Mouse (Mus musculus) lung, adult 2 months (tissue): ENCODE measurements at regions not wholly inside any gene's neighbourhood (a gene's known extent, or its start where the extent isn't known, plus 50 kb on each side); places are given as distances from the start of the nearest gene placed in this dataset.

Source experiments
- DNase-seq: peaks from one replicate; pipeline ENCODE4 v3.0.0; 2022
- H3K4me1 ChIP-seq: fragments of 200-500 bp; 2 replicates; pipeline ENCODE4 v1.6.1; 2011; ENCODE audit warnings: low read length; ENCODE audit not compliant: control insufficient read depth, insufficient read depth
- H3K4me3 ChIP-seq: fragments of 200-500 bp; replicated peaks from 2 replicates; pipeline ENCODE3; 2011; ENCODE audit warnings: low read depth, mild to moderate bottlenecking, control low read depth, low read length; ENCODE audit errors: extremely low read depth
- CTCF ChIP-seq: fragments of 200-500 bp; IDR thresholded peaks from 2 replicates; pipeline ENCODE4 v1.5.1; 2011; ENCODE audit warnings: mild to moderate bottlenecking, low read length, control low read depth; ENCODE audit not compliant: insufficient read depth
- POLR2A ChIP-seq: fragments of 200-500 bp; IDR thresholded peaks from 2 replicates; pipeline ENCODE4 v1.6.1; 2011; ENCODE audit warnings: low read depth, mild to moderate bottlenecking, control low read depth, low read length, borderline replicate concordance; ENCODE audit errors: extremely low read depth
- WGBS: fragments of 180-500 bp; shearing (Covaris S2); methylation state at CpG from one replicate; pipeline ENCODE4 v1.1.7; 2018; 5-methylcytosine and 5-hydroxymethylcytosine counted together

DNA sequence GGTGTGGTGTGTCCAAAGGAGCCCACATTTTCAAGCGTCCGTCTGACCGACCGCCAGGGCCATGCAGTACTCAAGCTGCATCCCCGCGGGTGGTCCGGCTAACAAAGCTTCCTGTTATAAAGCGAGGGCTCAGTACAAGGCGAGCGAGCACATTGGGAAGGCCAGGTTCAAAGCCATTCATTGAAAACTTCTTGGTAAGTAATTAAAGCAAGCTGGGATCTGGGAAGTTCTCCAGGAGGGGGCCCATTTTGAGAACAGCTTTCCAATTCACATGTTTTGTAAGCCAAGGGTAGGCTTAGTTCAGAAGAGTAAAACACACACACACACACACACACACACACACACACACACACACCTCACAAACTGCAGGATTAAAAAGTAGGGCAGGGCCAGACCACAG lies 57.3 kb upstream of the Prep start:
- Histone ChIP-seq H3K4me1 (no peaks in the 10 kb centered on the region), H3K4me3 (no peak overlapping the region)
- 76% methylated on average over 10 of the region's 10 CpGs for WGBS
- no peak for DNase-seq
- TF ChIP-seq POLR2A (no peak), CTCF (no peak)

DNA sequence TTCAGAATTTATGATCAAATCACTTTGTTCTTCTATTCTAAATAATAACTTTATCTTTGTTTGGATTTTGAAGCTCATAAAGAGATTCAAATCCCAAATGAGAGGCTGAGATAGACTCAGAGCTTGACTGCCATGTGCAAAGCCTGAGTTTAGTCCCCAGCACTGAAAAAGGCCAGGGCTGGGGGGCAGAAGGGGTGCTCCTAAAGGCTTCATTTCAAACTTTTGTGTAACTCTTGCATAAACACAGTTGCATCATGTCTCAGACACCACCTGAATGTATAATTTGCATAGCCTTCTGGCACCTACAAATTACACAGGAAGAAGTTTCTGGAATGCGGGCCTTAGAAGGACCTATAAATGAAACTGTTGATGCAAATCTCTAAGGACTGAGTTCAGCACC lies 57.8 kb upstream of the Prep start:
- WGBS: 78% methylated on average over 1 of the region's 1 CpGs
- no peak for TF ChIP-seq POLR2A
- no peak for TF ChIP-seq CTCF

DNA sequence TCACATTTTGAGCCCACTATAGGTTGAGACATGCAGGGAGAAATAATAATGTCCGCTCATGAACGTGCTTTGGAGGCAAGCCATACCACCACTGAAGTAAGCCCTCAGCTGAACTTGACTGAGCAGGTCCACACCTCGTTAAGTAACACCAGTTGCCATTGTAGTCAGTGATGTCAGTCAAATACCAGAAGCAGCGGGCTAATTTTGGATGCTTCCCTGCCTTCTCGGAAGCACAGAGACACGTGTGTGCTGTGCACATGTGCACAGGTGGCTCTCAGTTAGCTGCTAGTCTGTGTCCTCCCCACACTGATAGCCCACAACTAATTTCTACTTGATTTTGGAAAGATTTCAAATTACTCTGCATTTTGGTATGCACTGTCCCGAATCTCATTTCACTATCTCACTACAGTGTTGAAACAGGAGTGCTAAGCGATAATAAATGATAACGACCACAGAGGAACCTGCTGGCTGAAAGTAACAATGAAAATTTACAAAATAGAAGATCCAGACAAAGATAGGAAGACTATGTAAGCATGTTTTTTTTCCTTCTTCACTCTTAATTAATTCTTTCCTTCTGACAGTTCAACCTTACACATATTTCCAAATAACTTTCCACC lies 62.9 kb upstream of the Prep start:
- no peak for DNase-seq
- WGBS: 40% methylated on average over 9 of the region's 9 CpGs
- TF ChIP-seq POLR2A (no peak), CTCF (no peak)
- H3K4me1 ChIP-seq: peaks cover 11% of the 10 kb centered on the region
- no peak overlapping the region for H3K4me3 ChIP-seq

More for the DNA sequence above, 57.8 kb upstream of the Prep start:
- DNase-seq: no peak
- Histone ChIP-seq H3K4me3 (no peak overlapping the region), H3K4me1 (no peaks in the 10 kb centered on the region)

DNA sequence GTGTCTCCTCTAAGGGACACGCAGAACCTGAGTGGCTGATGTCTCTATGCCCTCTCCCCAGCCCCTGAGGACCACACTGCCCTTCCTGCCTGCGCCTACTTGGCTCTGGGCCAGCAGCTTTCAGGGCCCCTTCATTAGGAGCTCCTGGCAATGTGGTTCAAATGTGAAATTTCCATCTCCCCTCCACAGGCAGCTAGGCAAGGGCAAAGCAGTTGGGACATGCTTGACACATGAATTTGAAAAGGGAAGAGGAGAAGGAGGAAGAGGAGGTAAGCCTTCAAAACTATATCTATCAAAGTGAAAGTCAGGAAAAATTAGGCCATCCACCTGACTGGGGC lies 63.7 kb upstream of the Prep start:
- 17% methylated on average over 2 of the region's 2 CpGs for WGBS
- Histone ChIP-seq H3K4me3 (peak overlapping the region; percentile 41), H3K4me1 (peaks cover 11% of the 10 kb centered on the region)
- TF ChIP-seq POLR2A (no peak), CTCF (no peak)
- peak; percentile 17 for DNase-seq

DNA sequence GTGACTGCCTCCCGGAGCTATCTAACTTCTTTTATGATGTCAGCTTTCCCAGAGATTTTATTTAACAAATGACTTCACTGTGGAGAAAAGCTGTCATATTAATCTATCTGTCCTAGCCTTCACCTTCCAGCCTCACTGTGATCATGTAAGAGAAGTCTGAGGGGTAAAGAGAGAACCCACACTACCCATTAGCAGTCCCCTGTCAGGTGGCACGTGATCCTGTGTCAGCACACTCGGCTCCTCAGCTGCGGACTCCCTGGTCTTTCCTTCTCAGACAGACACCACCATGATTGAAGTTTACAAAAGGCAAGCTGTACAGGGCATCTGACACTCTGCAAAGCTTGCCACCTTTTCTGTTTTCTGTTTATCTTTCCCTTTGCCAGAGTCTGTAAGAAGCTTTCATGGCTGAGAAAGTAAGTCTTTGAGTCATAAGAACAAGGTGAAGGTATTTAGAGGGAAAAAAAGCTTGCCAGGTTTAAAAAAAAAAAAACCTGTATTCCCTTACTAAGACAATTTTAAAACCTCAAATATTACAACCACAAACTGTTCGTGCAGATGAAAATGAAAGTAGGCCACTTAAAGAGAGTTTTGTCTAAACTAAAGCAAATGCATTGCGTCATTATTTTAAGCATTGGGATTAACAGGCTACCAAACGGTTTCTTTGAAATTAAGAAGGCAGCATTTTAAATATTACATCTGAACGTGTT lies 64.2 kb upstream of the Prep start:
- Histone ChIP-seq H3K4me1 (peaks cover 11% of the 10 kb centered on the region), H3K4me3 (peak overlapping the region; percentile 41)
- TF ChIP-seq CTCF (no peak), POLR2A (no peak)
- DNase-seq: peak; percentile 19
- 35% methylated on average over 8 of the region's 8 CpGs for WGBS

DNA sequence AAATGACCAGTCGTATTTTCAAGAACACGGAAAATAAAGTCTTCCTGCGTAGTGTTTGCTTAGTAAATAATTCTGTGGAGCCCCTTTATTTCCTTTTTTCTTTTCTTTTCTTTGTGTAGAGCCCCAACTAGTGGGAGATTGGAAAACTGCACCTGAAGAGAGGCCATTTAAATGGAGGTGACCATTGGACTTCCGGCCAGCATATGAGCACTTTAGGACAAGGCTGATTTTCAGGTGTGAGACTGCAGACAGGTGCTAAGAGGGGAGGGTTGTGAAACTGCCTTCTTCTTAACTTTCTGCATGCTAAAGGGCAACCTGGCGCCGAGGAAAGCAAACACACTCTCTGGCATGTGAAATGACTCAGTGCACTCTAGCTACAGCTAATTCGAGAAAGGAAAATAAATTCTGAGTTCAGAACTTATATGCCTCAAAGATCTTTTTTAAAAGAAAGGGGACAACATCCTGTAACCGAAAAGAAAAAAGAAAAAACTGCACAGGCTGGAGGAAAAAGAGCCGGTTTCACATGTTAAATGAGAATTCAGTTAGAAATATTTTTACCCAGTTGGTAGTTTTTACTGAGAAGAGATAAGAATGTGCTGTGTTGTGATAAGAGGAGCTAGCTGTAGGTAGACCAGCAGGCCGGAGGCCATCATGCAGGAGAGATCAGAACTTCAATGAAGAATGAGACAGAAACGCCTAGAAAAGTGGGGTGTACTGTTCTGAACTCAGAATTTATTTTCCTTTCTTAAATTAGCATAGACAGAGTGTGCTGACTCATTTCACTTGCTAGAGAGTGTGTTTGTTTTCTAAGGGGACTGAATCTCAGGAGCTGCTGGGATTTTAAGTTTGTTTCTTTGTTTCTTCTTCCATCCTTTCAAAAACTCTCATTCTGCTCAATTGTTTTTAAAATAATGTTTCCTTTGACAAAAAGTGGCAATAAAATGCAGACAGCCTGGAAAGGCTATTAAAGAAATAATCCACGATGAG lies 65.8 kb upstream of the Prep start:
- Histone ChIP-seq H3K4me1 (peaks cover 15% of the 10 kb centered on the region), H3K4me3 (peak overlapping the region; percentile 31)
- no peak for TF ChIP-seq POLR2A
- 0 out of 2 replicates have a peak, but pooled peaks have one; percentile 1 for TF ChIP-seq CTCF
- WGBS: 36% methylated on average over 12 of the region's 12 CpGs
- DNase-seq: peak; percentile 45

DNA sequence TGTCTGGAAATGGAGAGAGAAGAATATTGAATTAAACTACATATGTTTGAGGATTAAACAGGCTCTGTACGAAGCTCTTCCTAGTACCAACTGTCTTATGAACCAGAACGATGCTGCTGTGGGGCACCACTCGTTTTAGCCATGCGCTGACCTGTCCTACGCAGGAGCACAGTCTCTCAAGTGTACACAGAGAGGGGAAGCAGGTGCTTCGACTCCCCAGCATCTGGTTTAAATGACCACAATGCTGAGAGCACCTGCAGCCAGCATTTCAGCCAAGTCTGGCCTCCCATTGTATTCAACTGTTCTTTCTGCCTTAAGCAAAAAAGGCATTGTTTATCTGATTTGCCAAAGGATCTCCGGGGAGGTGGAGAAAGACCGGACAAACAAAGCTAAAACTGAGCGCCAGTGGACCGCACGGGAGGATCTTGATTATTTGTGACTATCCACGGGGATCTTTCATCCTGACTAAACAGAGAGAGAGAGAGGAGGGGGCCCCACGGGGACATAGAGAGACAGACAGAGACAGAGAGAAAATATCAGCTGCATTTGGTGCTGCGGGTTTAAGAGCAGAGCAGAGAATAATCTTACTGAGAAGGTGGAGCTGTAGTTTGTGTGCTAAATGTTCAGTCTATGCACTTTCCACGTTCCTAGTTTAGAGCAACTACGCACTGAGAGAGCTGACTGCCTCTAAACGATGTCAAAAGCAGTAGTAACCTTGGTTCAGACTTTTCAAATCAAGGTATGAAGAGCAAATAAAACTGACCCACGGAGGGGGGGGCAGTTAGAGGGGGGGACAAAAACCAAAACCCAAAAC lies 66.8 kb upstream of the Prep start:
- TF ChIP-seq CTCF (no peak), POLR2A (no peak)
- peaks cover 17% of the 10 kb centered on the region for H3K4me1 ChIP-seq
- peak; percentile 28 for DNase-seq
- 14% methylated on average over 18 of the region's 18 CpGs for WGBS
- peak overlapping the region; percentile 31 for H3K4me3 ChIP-seq

DNA sequence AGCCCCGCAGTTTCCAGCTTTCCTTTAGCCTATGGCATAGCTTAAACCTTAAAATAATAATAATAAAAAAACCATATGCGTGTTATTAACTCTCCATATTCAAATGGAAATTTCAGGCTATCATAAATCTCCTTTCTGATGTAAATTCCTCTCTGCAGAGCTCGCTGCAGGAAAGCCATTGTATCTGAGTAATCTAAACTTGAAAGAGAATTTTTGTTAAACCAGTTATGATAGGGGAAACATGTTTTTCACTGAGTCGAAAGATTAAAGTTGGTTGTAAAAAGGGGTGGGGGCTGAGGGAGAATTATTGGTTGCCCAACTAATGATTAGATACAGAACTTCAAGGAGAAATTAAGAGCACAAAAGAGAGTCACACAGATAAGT lies 69.1 kb upstream of the Prep start:
- H3K4me1 ChIP-seq: peaks cover 11% of the 10 kb centered on the region
- no peak for DNase-seq
- no peak for TF ChIP-seq CTCF
- WGBS: 8% methylated on average over 4 of the region's 4 CpGs
- no peak overlapping the region for H3K4me3 ChIP-seq

DNA sequence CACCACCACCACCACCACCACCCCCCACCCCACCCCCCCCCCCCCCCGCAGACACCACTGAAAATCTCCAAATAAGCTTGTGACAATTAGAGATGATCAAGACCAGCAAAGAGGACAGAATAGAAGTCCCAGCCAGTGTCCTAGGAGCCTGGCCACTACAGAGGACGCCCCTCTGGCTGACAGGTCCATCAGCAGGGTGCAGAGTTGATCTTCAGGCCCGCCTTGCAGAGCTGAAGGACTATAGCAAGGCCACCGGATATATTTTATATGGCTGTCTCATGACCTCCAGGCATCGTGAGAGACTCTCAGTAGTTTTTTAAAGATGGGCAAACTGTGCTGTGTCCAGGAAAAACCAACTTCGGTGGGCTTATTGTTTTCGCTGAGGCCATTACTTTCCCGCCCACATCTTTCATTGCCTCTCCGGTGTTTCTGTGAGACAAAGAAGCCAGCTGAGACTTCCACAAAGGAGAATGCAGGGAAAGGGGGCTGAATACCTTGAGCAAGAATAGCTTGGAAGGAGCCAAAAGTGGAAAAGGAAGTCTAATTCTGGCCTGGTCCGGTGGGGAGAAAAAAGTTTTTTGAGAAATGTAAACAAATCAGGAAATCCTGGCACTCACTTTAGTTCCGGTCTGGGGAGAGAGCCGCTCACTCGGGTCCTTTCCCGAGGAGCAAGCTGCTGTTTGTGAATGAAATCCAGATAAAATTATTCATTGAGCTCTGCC lies 69.7 kb upstream of the Prep start:
- H3K4me3 ChIP-seq: peak overlapping the region; percentile 6
- TF ChIP-seq CTCF (no peak), POLR2A (no peak)
- peak; percentile 20 for DNase-seq
- WGBS: 13% methylated on average over 14 of the region's 14 CpGs
- peaks cover 8% of the 10 kb centered on the region for H3K4me1 ChIP-seq
